Mouse (Mus musculus) cortical plate, adult 2 months (tissue): ENCODE measurements at regions not wholly inside any gene's neighbourhood (a gene's known extent, or its start where the extent isn't known, plus 50 kb on each side); places are given as distances from the start of the nearest gene placed in this dataset.

ENCODE experiments used
- CTCF ChIP-seq: fragments of 200-500 bp; IDR thresholded peaks from 2 replicates; pipeline ENCODE4 v1.5.1; 2011; ENCODE audit warnings: mild to moderate bottlenecking, control low read depth, low read length; ENCODE audit not compliant: insufficient read depth; ENCODE audit errors: extremely low read depth
- POLR2A ChIP-seq: fragments of 200-500 bp; IDR thresholded peaks from 2 replicates; pipeline ENCODE4 v1.6.1; 2011; ENCODE audit warnings: mild to moderate bottlenecking, low read length, control low read depth; ENCODE audit not compliant: insufficient read depth; ENCODE audit errors: extremely low read depth

- no peak for TF ChIP-seq POLR2A
- no peak for TF ChIP-seq CTCF
Observed at GRCm38 (mm10) chr12:58557261-58557660, 288.2 kb upstream of the Clec14a start.
